Mouse (Mus musculus) liver, adult 2 months (tissue): Measurements from ENCODE around the gene Foxn4.
A peak's percentile ranks its signal among the peaks of the same experiment; 100 is the strongest.

Source experiments
- CTCF ChIP-seq: fragments of 200-500 bp; IDR thresholded peaks from 2 replicates; pipeline ENCODE4 v1.5.1; 2011; ENCODE audit warnings: low read depth, low read length, control low read depth
- POLR2A ChIP-seq: fragments of 200-500 bp; IDR thresholded peaks from 2 replicates; pipeline ENCODE4 v1.6.1; 2011; ENCODE audit warnings: low read length, control low read depth; ENCODE audit not compliant: insufficient read depth; ENCODE audit errors: extremely low read depth

- TF ChIP-seq CTCF: peak; percentile 59
- no peak for TF ChIP-seq POLR2A
Observed at GRCm38 (mm10) chr5:114286102-114286501, 12.5 kb upstream of the Foxn4 start.
